Mouse (Mus musculus) heart, postnatal 36 days (tissue): ENCODE measurements around the gene Nckipsd. TPM values are rescaled to one million over a fixed set of nuclear protein-coding genes. Genes with fewer than 3 reads are reported as not detected.

Experiments
- DNase-seq, 2 experiments: peaks; one replicate each; pipeline ENCODE4 v3.0.0; 2021 to 2022
- intact Hi-C: fragments of 180-260 bp; cut with DNase I; formaldehyde crosslinking; loops from one replicate; pipeline ENCODE4 v1.15.1; 2025
- microRNA-seq, 2 experiments: library from miRNA; unstranded; fragments of <30 nt; microRNA quantifications; one replicate each; pipeline ENCODE4 v1.2.0; 2021; ENCODE audit warnings: borderline number of aligned reads in 2 of 2
- total RNA-seq, 2 experiments: library from RNA; stranded (reverse); gene quantifications; 2 replicates each; pipeline ENCODE4 v1.2.3; 2021

Gene Nckipsd
- total RNA-seq, 2 experiments from 2014 or later = 7.2 to 9.4 TPM

- intact Hi-C loops = no loop called here
- peak; percentile 69 to 79 for DNase-seq
Measured at GRCm38 (mm10) chr9:108832390-108833108, 24.4 kb downstream of the Nckipsd start.

GRCm38 (mm10) chr9:108842989-108843388 lies 34.8 kb downstream of the Nckipsd start:
- intact Hi-C loops = no loop called here
- peak; percentile 32 to 36 for DNase-seq

- no peak for DNase-seq
- intact Hi-C loops = no loop called here
Measured at GRCm38 (mm10) chr9:108845390-108845789, 37.2 kb downstream of the Nckipsd start.

GRCm38 (mm10) chr9:108847374-108847773 lies 39.2 kb downstream of the Nckipsd start:
- DNase-seq = no peak
- intact Hi-C loops = no loop called here

- intact Hi-C loops = no loop called here
- DNase-seq = no peak
Measured at GRCm38 (mm10) chr9:108848419-108848818, 40.3 kb downstream of the Nckipsd start.

GRCm38 (mm10) chr9:108852976-108853375 lies 44.8 kb downstream of the Nckipsd start, which contains the start of gene Slc26a6:
Slc26a6 (plus strand) TSS chr9:108853283.
- intact Hi-C loops = no loop called here
- DNase-seq = peak; percentile 46 to 65

GRCm38 (mm10) chr9:108853635-108854240 lies 45.6 kb downstream of the Nckipsd start:
- intact Hi-C loops = no loop called here
- DNase-seq = peak; percentile 90 to 91

GRCm38 (mm10) chr9:108854241-108854696 lies 46.1 kb downstream of the Nckipsd start:
- peak; percentile 82 to 84 for DNase-seq
- intact Hi-C loops = no loop called here

- intact Hi-C loops = no loop called here
- peak in 1 of 2 experiments; percentile 21 for DNase-seq
Measured at GRCm38 (mm10) chr9:108855335-108855734, 47.2 kb downstream of the Nckipsd start.

- DNase-seq = no peak
- intact Hi-C loops = no loop called here
Measured at GRCm38 (mm10) chr9:108858792-108859527, 50.8 kb downstream of the Nckipsd start.

Small RNA genes lying within 50 kb of the gene (microRNA-seq; reads per million reads assigned to microRNA genes)
- 0 reads per million in 2 experiments for gene Gm23156

Other genes with a start within 250 kb of the Nckipsd start
- gene Impdh2, start 248.1 kb upstream of the Nckipsd start, total RNA-seq = 10 to 100 TPM; 48.7 to 52.2 TPM
- gene Ndufaf3, start 240.9 kb upstream of the Nckipsd start, total RNA-seq = 10 to 100 TPM; 69.2 to 76.5 TPM
- gene Dalrd3, start 238.5 kb upstream of the Nckipsd start, total RNA-seq = 10 to 100 TPM; 21.2 to 24.3 TPM
- gene Wdr6, start 229.6 kb upstream of the Nckipsd start, total RNA-seq = 10 to 100 TPM; 12.1 to 19.5 TPM
- gene P4htm, start 210.7 kb upstream of the Nckipsd start, total RNA-seq = 10 to 100 TPM; 13.9 to 16.9 TPM
- 10 to 100 TPM; 47.8 to 54.4 TPM for gene Arih2, start 159.0 kb upstream of the Nckipsd start, total RNA-seq
- gene Slc25a20, start 146.3 kb upstream of the Nckipsd start, total RNA-seq = 100 to 1,000 TPM; 221 to 236 TPM
- gene Prkar2a, start 119.1 kb upstream of the Nckipsd start, total RNA-seq = 10 to 100 TPM; 86.0 to 88.1 TPM
- 10 to 100 TPM; 21.3 to 23.6 TPM for gene Ip6k2, start 24.6 kb upstream of the Nckipsd start, total RNA-seq
- under 1 TPM in 1 of 2 experiments, not detected in 1; 0.14 TPM for gene Celsr3, start 18.0 kb downstream of the Nckipsd start, total RNA-seq
- 10 to 100 TPM; 26.8 to 29.2 TPM for gene Slc26a6, start 44.9 kb downstream of the Nckipsd start, total RNA-seq
- not detected for gene Tmem89, start 106.3 kb downstream of the Nckipsd start, total RNA-seq
- gene Uqcrc1, start 128.3 kb downstream of the Nckipsd start, total RNA-seq = 1,000 to 10,000 TPM; 2,339 to 2,528 TPM
- under 1 TPM; 0.31 to 0.81 TPM for gene Col7a1, start 145.2 kb downstream of the Nckipsd start, total RNA-seq
- gene Ucn2, start 177.6 kb downstream of the Nckipsd start, total RNA-seq = not detected
- 1 to 10 TPM; 2.3 to 2.4 TPM for gene Pfkfb4, start 183.4 kb downstream of the Nckipsd start, total RNA-seq
- gene Shisa5, start 230.2 kb downstream of the Nckipsd start, total RNA-seq = 10 to 100 TPM; 36.1 to 51.4 TPM